ENCODE assay signal across 8 mouse cellular contexts in the genomic region with DNA sequence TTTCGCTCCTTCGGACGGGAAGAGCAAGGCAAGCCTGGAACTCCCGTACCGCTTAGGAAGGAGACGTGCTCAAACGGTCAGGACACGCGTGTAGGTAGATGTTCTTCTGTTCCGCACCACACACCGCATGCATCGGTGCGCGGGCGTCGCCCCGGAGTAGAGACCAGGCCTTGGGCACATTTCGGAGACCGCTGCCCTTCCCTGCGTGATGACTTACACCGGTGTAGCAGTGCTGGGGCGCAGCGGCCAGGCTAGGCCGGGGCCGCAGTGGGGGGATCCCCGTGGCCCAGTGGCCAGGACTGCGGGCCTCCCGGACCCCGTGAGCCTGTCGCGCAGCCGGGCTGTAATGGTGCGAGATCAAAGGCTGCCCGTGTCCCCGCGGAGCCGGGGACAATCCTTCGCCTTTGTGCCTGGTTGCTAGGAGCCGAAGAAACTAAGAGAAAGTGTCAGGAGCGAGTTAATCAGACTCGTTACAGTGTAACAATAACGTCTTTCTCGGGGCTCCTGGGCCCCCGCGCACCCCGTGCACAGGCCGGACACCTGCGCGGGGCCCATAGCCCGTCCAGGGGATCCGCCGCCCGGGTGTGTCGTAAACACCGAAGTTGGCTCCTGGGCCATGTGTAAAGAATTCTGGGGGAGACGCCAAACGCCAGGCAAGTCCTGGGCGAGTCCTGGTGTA. TPM values are rescaled to one million over a fixed set of nuclear protein-coding genes. Genes with fewer than 3 reads are reported as not detected.
A peak's percentile ranks its signal among the peaks of the same experiment; 100 is the strongest.
DNase-seq lines count a peak whose midpoint lies in the region; ATAC-seq lines count a peak whose summit lies in the region.

No protein-coding gene starts in this region.

- no peaks in the 10 kb centered on the region for H3K36me3 ChIP-seq in liver, embryonic 11.5 days (ENCODE audit: control insufficient read depth, insufficient read depth, low read length)
- no peaks in the 10 kb centered on the region for H3K36me3 ChIP-seq in heart, embryonic 13.5 days
- H3K36me3 ChIP-seq in midbrain, embryonic 13.5 days, result no peaks in the 10 kb centered on the region

- peak overlapping the region; percentile 70 for H3K4me2 ChIP-seq in liver, embryonic 11.5 days
- peak overlapping the region; percentile 75 for H3K4me2 ChIP-seq in heart, embryonic 13.5 days
- H3K4me2 ChIP-seq in midbrain, embryonic 13.5 days (replicated peaks), result peak overlapping the region; percentile 66

- peak; percentile 33 for DNase-seq in liver, embryonic 11.5 days (ENCODE audit: low spot score)
- DNase-seq in liver, result no peak
- peak; percentile 61 to 71 for DNase-seq in cerebellum, postnatal 14 days
- peak; percentile 36 to 49 for DNase-seq in layer of hippocampus, postnatal 10 days (ENCODE audit: low spot score in 2 of 2)
- no peak for DNase-seq in urinary bladder, postnatal 10 days (ENCODE audit: low spot score)
- no peak for DNase-seq in gastrocnemius, adult 8-10 months (ENCODE audit: low spot score in 2 of 2)

- H3K4me3 ChIP-seq in liver, embryonic 11.5 days (ENCODE audit: low read depth, low read length), result peak overlapping the region; percentile 35
- peak overlapping the region; percentile 51 for H3K4me3 ChIP-seq in heart, embryonic 13.5 days
- peak overlapping the region; percentile 38 for H3K4me3 ChIP-seq in midbrain, embryonic 13.5 days (replicated peaks)

- H3K27me3 ChIP-seq in liver, embryonic 11.5 days (replicated peaks; ENCODE audit: control insufficient read depth, insufficient read depth, low read length), result peaks cover 43% of the 10 kb centered on the region
- H3K27me3 ChIP-seq in heart, embryonic 13.5 days (replicated peaks), result peaks cover 86% of the 10 kb centered on the region
- peaks cover 95% of the 10 kb centered on the region for H3K27me3 ChIP-seq in midbrain, embryonic 13.5 days

- ATAC-seq in liver, embryonic 11.5 days (replicated peaks; ENCODE audit: low FRiP score), result 0 out of 2 replicates have a peak, but pooled peaks have one; percentile 20
- ATAC-seq in heart, embryonic 13.5 days (ENCODE audit: extremely low read depth, insufficient number of reproducible peaks, low FRiP score, low TSS enrichment), result no peak
- ATAC-seq in midbrain, embryonic 13.5 days, result peak; percentile 87

- no peak overlapping the region for H3K9ac ChIP-seq in liver, embryonic 11.5 days (ENCODE audit: low read depth, low read length)
- H3K9ac ChIP-seq in heart, embryonic 13.5 days, result peak overlapping the region; percentile 69
- H3K9ac ChIP-seq in midbrain, embryonic 13.5 days (replicated peaks), result peak overlapping the region; percentile 63

- peaks cover 3% of the 10 kb centered on the region; the same call in 1 of the 2 replicates for H3K4me1 ChIP-seq in liver, embryonic 11.5 days (replicated peaks; ENCODE audit: control insufficient read depth, insufficient read depth, low read length)
- peaks cover 16% of the 10 kb centered on the region for H3K4me1 ChIP-seq in heart, embryonic 13.5 days
- H3K4me1 ChIP-seq in midbrain, embryonic 13.5 days (replicated peaks), result peaks cover 36% of the 10 kb centered on the region

- no peak overlapping the region for H3K27ac ChIP-seq in liver, embryonic 11.5 days (ENCODE audit: low read depth, low read length)
- no peak overlapping the region for H3K27ac ChIP-seq in heart, embryonic 13.5 days (replicated peaks)
- peak overlapping the region; percentile 81 for H3K27ac ChIP-seq in midbrain, embryonic 13.5 days

- WGBS in liver, embryonic 11.5 days, result 3% methylated on average over 58 of the region's 58 CpGs
- WGBS in heart, embryonic 13.5 days, result 2% methylated on average over 58 of the region's 58 CpGs
- 1% methylated on average over 58 of the region's 58 CpGs for WGBS in midbrain, embryonic 13.5 days

- H3K9me3 ChIP-seq in liver, embryonic 11.5 days (ENCODE audit: control insufficient read depth, low read length), result no peaks in the 10 kb centered on the region
- no peaks in the 10 kb centered on the region for H3K9me3 ChIP-seq in heart, embryonic 13.5 days
- H3K9me3 ChIP-seq in midbrain, embryonic 13.5 days, result no peaks in the 10 kb centered on the region

RNA-seq across cellular contexts. Expression of gene Gm5089, which starts 44.2 kb away (rescaled TPM):
- polyA plus RNA-seq in liver, embryonic 11.5 days (2014; fragmentation: Nextera tagmentation; extraction: Ambion mirVana), result not detected in 2 replicates
- not detected in 2 replicates for polyA plus RNA-seq in heart, embryonic 13.5 days (2015; fragmentation: Nextera tagmentation; extraction: Ambion mirVana)
- under 1 TPM; 0.23 to 0.38 TPM for total RNA-seq in layer of hippocampus, postnatal 10 days (2021)
- polyA plus RNA-seq in midbrain, embryonic 13.5 days (2015; fragmentation: Nextera tagmentation; extraction: Ambion mirVana), result 1.1 and 2.3 TPM in 2 replicates
- not detected for total RNA-seq in gastrocnemius, adult 8-10 months (2022)

RNA-seq across cellular contexts. Expression of gene Zic5, which starts 58.8 kb away (rescaled TPM):
- polyA plus RNA-seq in liver, embryonic 11.5 days (2014; fragmentation: Nextera tagmentation; extraction: Ambion mirVana), result 0.16 TPM in 1 of 2 replicates, not detected in the other
- polyA plus RNA-seq in heart, embryonic 13.5 days (2015; fragmentation: Nextera tagmentation; extraction: Ambion mirVana), result 0.06 TPM in 1 of 2 replicates, not detected in the other
- 1 to 10 TPM; 4.3 to 5.4 TPM for total RNA-seq in layer of hippocampus, postnatal 10 days (2021)
- polyA plus RNA-seq in midbrain, embryonic 13.5 days (2015; fragmentation: Nextera tagmentation; extraction: Ambion mirVana), result 15.5 and 16.7 TPM in 2 replicates
- total RNA-seq in gastrocnemius, adult 8-10 months (2022), result not detected

Comparison
In these comparisons a context has a peak if more than half of its experiments do, and no peak if none do; other contexts are left out.
1. DNase-seq: peak in liver, embryonic 11.5 days (single experiment), cerebellum, postnatal 14 days (2 of 2) and layer of hippocampus, postnatal 10 days (2 of 2); none in liver (single experiment), urinary bladder, postnatal 10 days (single experiment) and gastrocnemius, adult 8-10 months (0 of 2).
2. RNA of gene Zic5, which starts 58.8 kb away (polyA plus RNA-seq): 15.5 to 16.7 TPM in midbrain, embryonic 13.5 days; 0.16 TPM in liver, embryonic 11.5 days and 0.06 TPM in heart, embryonic 13.5 days; every median in the first group is over 10 times any median in the second.
3. Peak in every context shown above with its lines, with median percentiles within 50 percentile points of each other: H3K4me2 ChIP-seq and H3K4me3 ChIP-seq.